Mouse (Mus musculus) limb, embryonic 14.5 days (tissue): ENCODE data around the gene Btbd16. TPM values are rescaled to one million over a fixed set of nuclear protein-coding genes. Genes with fewer than 3 reads are reported as not detected.

Source experiments
- ATAC-seq: fragments of 200-750 bp; cut with Nextera tagmentation; 2 replicates; pipeline ENCODE4 v1.8.0; 2017; ENCODE audit warnings: low read depth, moderate number of reproducible peaks, moderate TSS enrichment; ENCODE audit not compliant: low FRiP score
- DNase-seq: peaks from one replicate; pipeline ENCODE4 v3.0.0-alpha.2; 2015; ENCODE audit warnings: low spot score
- H3K27ac ChIP-seq: fragments of 300-500 bp; sonication (generic); replicated peaks from 2 replicates; pipeline ENCODE4 v1.5.1; 2014; ENCODE audit warnings: low read depth, mild to moderate bottlenecking, low read length, moderate library complexity, mixed read lengths
- H3K27me3 ChIP-seq: fragments of 300-500 bp; sonication (generic); 2 replicates; pipeline ENCODE4 v1.6.1; 2014; ENCODE audit warnings: low read length, mixed read lengths; ENCODE audit not compliant: control insufficient read depth, insufficient read depth
- H3K36me3 ChIP-seq: fragments of 300-500 bp; sonication (generic); 2 replicates; pipeline ENCODE4 v1.6.1; 2014; ENCODE audit warnings: mild to moderate bottlenecking, low read length, moderate library complexity, mixed read lengths; ENCODE audit not compliant: control insufficient read depth, insufficient read depth
- H3K4me1 ChIP-seq: fragments of 300-500 bp; sonication (generic); 2 replicates; pipeline ENCODE4 v1.6.1; 2014; ENCODE audit warnings: antibody characterized with exemption, low read length, mixed read lengths; ENCODE audit not compliant: control insufficient read depth, insufficient read depth
- H3K4me2 ChIP-seq: fragments of 300-500 bp; sonication (generic); replicated peaks from 2 replicates; pipeline ENCODE4 v1.6.1; 2014; ENCODE audit warnings: low read depth, mild to moderate bottlenecking, low read length, moderate library complexity; ENCODE audit not compliant: severe bottlenecking
- H3K4me3 ChIP-seq: fragments of 300-500 bp; sonication (generic); replicated peaks from 2 replicates; pipeline ENCODE4 v1.5.1; 2014; ENCODE audit warnings: low read length
- H3K9ac ChIP-seq: fragments of 300-500 bp; sonication (generic); 2 replicates; pipeline ENCODE4 v1.6.1; 2014; ENCODE audit warnings: mild to moderate bottlenecking, low read depth, low read length, moderate library complexity; ENCODE audit not compliant: severe bottlenecking
- H3K9me3 ChIP-seq: fragments of 300-500 bp; sonication (generic); 2 replicates; pipeline ENCODE4 v1.6.1; 2016; ENCODE audit warnings: low read length; ENCODE audit not compliant: control insufficient read depth
- POLR2A ChIP-seq: fragments of 200-500 bp; IDR thresholded peaks from 2 replicates; pipeline ENCODE4 v1.8.0; 2012; ENCODE audit warnings: inconsistent platforms, mild to moderate bottlenecking, moderate library complexity, borderline replicate concordance; ENCODE audit not compliant: insufficient read depth, insufficient read length; ENCODE audit errors: extremely low read depth
- WGBS: fragments of 180-500 bp; shearing (Covaris S2); extraction: QIAGEN DNeasy Blood & Tissue Kit; methylation state at CpG from one replicate; pipeline ENCODE4 v1.1.7; 2014; 5-methylcytosine and 5-hydroxymethylcytosine counted together
- polyA plus RNA-seq, 2 experiments: library from polyadenylated mRNA; depleted of rRNA in 1 of 2; stranded (reverse) in 1 of 2; unstranded in 1 of 2; fragments of >200 nt; fragmentation: Nextera tagmentation in 1 of 2; extraction: Ambion mirVana in 1 of 2; gene quantifications; 2 replicates each; pipeline versions ENCODE4 v1.2.1 to v1.2.3; 2012 to 2014

Gene Btbd16
- polyA plus RNA-seq, 2 experiments = 0.05 TPM; not detected in 1

- DNase-seq (peak; percentile 5), ATAC-seq (no peak; the same call in 1 of the 2 replicates)
- Histone ChIP-seq H3K27me3 (no peaks in the 10 kb centered on the region), H3K4me2 (no peak overlapping the region), H3K4me1 (no peaks in the 10 kb centered on the region), H3K27ac (no peak overlapping the region), H3K9me3 (no peaks in the 10 kb centered on the region), H3K4me3 (no peak overlapping the region), H3K9ac (no peak overlapping the region), H3K36me3 (no peaks in the 10 kb centered on the region)
- WGBS = 76% methylated on average over 8 of the region's 8 CpGs
- no peak for TF ChIP-seq POLR2A
These were observed 33.9 kb downstream of the Btbd16 start for GRCm38 (mm10) chr7:130807749-130808148.

- no peak overlapping the region for H3K4me3 ChIP-seq
- WGBS = 68% methylated on average over 6 of the region's 6 CpGs
- no peaks in the 10 kb centered on the region for H3K36me3 ChIP-seq
- no peaks in the 10 kb centered on the region for H3K9me3 ChIP-seq
- no peak for ATAC-seq
- no peaks in the 10 kb centered on the region for H3K4me1 ChIP-seq
- TF ChIP-seq POLR2A = no peak
- H3K27me3 ChIP-seq = no peaks in the 10 kb centered on the region
- no peak overlapping the region for H3K9ac ChIP-seq
- H3K4me2 ChIP-seq = no peak overlapping the region
- H3K27ac ChIP-seq = no peak overlapping the region
- DNase-seq = no peak
These were observed 34.8 kb downstream of the Btbd16 start for GRCm38 (mm10) chr7:130808694-130809093.

- Histone ChIP-seq H3K9ac (no peak overlapping the region), H3K27ac (no peak overlapping the region), H3K9me3 (no peaks in the 10 kb centered on the region), H3K36me3 (no peaks in the 10 kb centered on the region), H3K4me2 (no peak overlapping the region), H3K4me1 (no peaks in the 10 kb centered on the region), H3K4me3 (no peak overlapping the region), H3K27me3 (no peaks in the 10 kb centered on the region)
- TF ChIP-seq POLR2A = no peak
- ATAC-seq = no peak
- DNase-seq = no peak
- WGBS = 82% methylated on average over 4 of the region's 4 CpGs
These were observed 36.4 kb downstream of the Btbd16 start for GRCm38 (mm10) chr7:130810238-130810637.

- no peak for TF ChIP-seq POLR2A
- 48% methylated on average over 16 of the region's 16 CpGs for WGBS
- Histone ChIP-seq H3K27me3 (no peaks in the 10 kb centered on the region), H3K36me3 (no peaks in the 10 kb centered on the region), H3K4me2 (no peak overlapping the region), H3K4me1 (no peaks in the 10 kb centered on the region), H3K9me3 (no peaks in the 10 kb centered on the region), H3K9ac (no peak overlapping the region), H3K4me3 (no peak overlapping the region), H3K27ac (no peak overlapping the region)
- DNase-seq (no peak), ATAC-seq (no peak)
These were observed 38.5 kb downstream of the Btbd16 start for GRCm38 (mm10) chr7:130812407-130812806.

DNA sequence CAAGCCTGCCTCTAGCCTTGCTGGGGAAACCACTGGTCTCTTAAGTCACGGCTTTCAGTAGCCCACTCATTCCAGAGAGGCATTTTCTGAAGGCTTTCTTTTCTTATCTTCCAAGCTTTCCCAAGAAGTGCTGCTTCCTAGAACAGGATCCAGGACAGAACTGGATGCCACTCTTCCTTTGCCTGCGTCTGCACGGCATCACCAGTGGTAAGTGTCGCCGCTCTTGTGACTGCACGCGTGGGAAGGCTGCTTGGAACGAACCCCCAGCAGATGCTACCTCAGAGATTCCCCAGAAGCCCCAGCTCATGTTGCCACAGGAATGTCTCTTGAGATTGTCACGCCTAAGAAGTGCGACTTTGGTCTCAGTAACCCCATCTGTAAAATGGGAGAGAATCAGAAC, 41.7 kb downstream of the Btbd16 start:
- Histone ChIP-seq H3K4me2 (no peak overlapping the region), H3K27me3 (no peaks in the 10 kb centered on the region), H3K9me3 (no peaks in the 10 kb centered on the region), H3K27ac (no peak overlapping the region), H3K4me3 (no peak overlapping the region), H3K36me3 (no peaks in the 10 kb centered on the region), H3K4me1 (no peaks in the 10 kb centered on the region), H3K9ac (no peak overlapping the region)
- TF ChIP-seq POLR2A = no peak
- 94% methylated on average over 10 of the region's 10 CpGs for WGBS
- ATAC-seq = no peak
- DNase-seq = no peak

GRCm38 (mm10) chr7:130816243-130816642, 42.4 kb downstream of the Btbd16 start:
- no peaks in the 10 kb centered on the region for H3K4me1 ChIP-seq
- H3K9me3 ChIP-seq = no peaks in the 10 kb centered on the region
- H3K4me2 ChIP-seq = no peak overlapping the region
- H3K4me3 ChIP-seq = no peak overlapping the region
- 86% methylated on average over 7 of the region's 7 CpGs for WGBS
- ATAC-seq (no peak), DNase-seq (no peak)
- no peaks in the 10 kb centered on the region for H3K27me3 ChIP-seq
- no peak overlapping the region for H3K27ac ChIP-seq
- no peak overlapping the region for H3K9ac ChIP-seq
- no peak for TF ChIP-seq POLR2A
- no peaks in the 10 kb centered on the region for H3K36me3 ChIP-seq
